ENCODE assay signal across 10 mouse cellular contexts in genomic region chr4:117346025-117346424, GRCm38 (mm10).
DNase-seq lines count a peak whose midpoint lies in the region; ATAC-seq and TF ChIP-seq lines count a peak whose summit lies in the region.
"Had no signal": no experiment of that assay in that cellular context is flagged by ENCODE, and none has a peak within 500 bp of the region (broad histone marks: within the 10 kb centered on the region; RNA-seq: fewer than 3 reads in every experiment).

No protein-coding gene starts in this region.

- no peak overlapping the region for H3K4me2 ChIP-seq in hindbrain, embryonic 16.5 days (ENCODE audit: low read length)
- no peak overlapping the region for H3K4me2 ChIP-seq in lung, postnatal 0 days (replicated peaks; ENCODE audit: low read depth, low read length)
- H3K4me2 ChIP-seq: limb, embryonic 13.5 days; stomach, embryonic 15.5 days had no signal

- no peak for TF ChIP-seq EP300 in ES-Bruce4 (IDR thresholded peaks at IDR 0.05; ENCODE audit: insufficient read depth, low read depth, low read length)
- TF ChIP-seq EP300 in lung, postnatal 0 days (IDR thresholded peaks at IDR 0.05): no peak

- no peaks in the 10 kb centered on the region for H3K9me3 ChIP-seq in hindbrain, embryonic 10.5 days
- no peaks in the 10 kb centered on the region for H3K9me3 ChIP-seq in hindbrain, embryonic 16.5 days (ENCODE audit: control insufficient read depth, low read length)
- H3K9me3 ChIP-seq in ES-Bruce4 (replicated peaks; ENCODE audit: control insufficient read depth, insufficient read depth, low read length, poor library complexity, severe bottlenecking): no peaks in the 10 kb centered on the region
- H3K9me3 ChIP-seq in lung, postnatal 0 days (ENCODE audit: low read length): no peaks in the 10 kb centered on the region
- H3K9me3 ChIP-seq: limb, embryonic 13.5 days; stomach, embryonic 15.5 days had no signal

- TF ChIP-seq CTCF in ES-Bruce4 (IDR thresholded peaks at IDR 0.05; ENCODE audit: low read depth, low read length): peak; percentile 49
- peak; percentile 74 for TF ChIP-seq CTCF in lung, postnatal 0 days (IDR thresholded peaks at IDR 0.05)

- 73% methylated on average over 6 of the region's 6 CpGs for WGBS in hindbrain, embryonic 10.5 days
- WGBS in hindbrain, embryonic 16.5 days: 60% methylated on average over 6 of the region's 6 CpGs
- WGBS in lung, postnatal 0 days: 44% methylated on average over 6 of the region's 6 CpGs

- no peaks in the 10 kb centered on the region for H3K36me3 ChIP-seq in hindbrain, embryonic 10.5 days
- H3K36me3 ChIP-seq in hindbrain, embryonic 16.5 days (ENCODE audit: control insufficient read depth, insufficient read depth, low read length): no peaks in the 10 kb centered on the region
- H3K36me3 ChIP-seq in ES-Bruce4 (ENCODE audit: control insufficient read depth, insufficient read depth, low read length, poor library complexity, severe bottlenecking): no peaks in the 10 kb centered on the region
- H3K36me3 ChIP-seq in lung, postnatal 0 days (ENCODE audit: insufficient read depth, low read length): no peaks in the 10 kb centered on the region
- H3K36me3 ChIP-seq: limb, embryonic 13.5 days; stomach, embryonic 15.5 days had no signal

- no peak for TF ChIP-seq POLR2A in ES-Bruce4 (IDR thresholded peaks at IDR 0.05; ENCODE audit: insufficient read depth, low read length)

- DNase-seq in hindbrain, embryonic 10.5 days (ENCODE audit: low spot score): no peak
- DNase-seq in adrenal gland, postnatal 36 days: peak; percentile 46 to 59
- DNase-seq in kidney, adult 18-20 months: peak; percentile 29
- DNase-seq in lung, postnatal 0 days (ENCODE audit: low spot score): peak; percentile 55
- peak; percentile 24 to 41 for DNase-seq in thymus, adult 18-20 months
- DNase-seq in ovary, adult 18-20 months (ENCODE audit: low spot score): no peak

- peaks cover 77% of the 10 kb centered on the region for H3K27me3 ChIP-seq in hindbrain, embryonic 10.5 days (ENCODE audit: insufficient read depth, poor library complexity, severe bottlenecking)
- H3K27me3 ChIP-seq in hindbrain, embryonic 16.5 days (replicated peaks; ENCODE audit: control insufficient read depth, insufficient read depth, low read length): no peaks in the 10 kb centered on the region; the same call in 1 of the 2 replicates
- H3K27me3 ChIP-seq in ES-Bruce4 (ENCODE audit: control insufficient read depth, insufficient read depth, low read length, poor library complexity, severe bottlenecking): no peaks in the 10 kb centered on the region
- no peaks in the 10 kb centered on the region for H3K27me3 ChIP-seq in lung, postnatal 0 days (replicated peaks; ENCODE audit: insufficient read depth, low read length)
- H3K27me3 ChIP-seq: limb, embryonic 13.5 days; stomach, embryonic 15.5 days had no signal

- peaks cover 32% of the 10 kb centered on the region for H3K4me1 ChIP-seq in hindbrain, embryonic 10.5 days (replicated peaks)
- peaks cover 13% of the 10 kb centered on the region for H3K4me1 ChIP-seq in hindbrain, embryonic 16.5 days (ENCODE audit: control insufficient read depth, insufficient read depth, low read depth, low read length)
- no peaks in the 10 kb centered on the region for H3K4me1 ChIP-seq in ES-Bruce4 (ENCODE audit: control insufficient read depth, insufficient read depth, low read length)
- H3K4me1 ChIP-seq in lung, postnatal 0 days (ENCODE audit: insufficient read depth, low read depth, low read length): no peaks in the 10 kb centered on the region

- no peak for ATAC-seq in hindbrain, embryonic 16.5 days
- ATAC-seq in lung, postnatal 0 days: no peak

- no peak overlapping the region for H3K4me3 ChIP-seq in hindbrain, embryonic 10.5 days
- H3K4me3 ChIP-seq in hindbrain, embryonic 16.5 days (ENCODE audit: low read length): no peak overlapping the region
- H3K4me3 ChIP-seq in ES-Bruce4 (ENCODE audit: low read depth, low read length): no peak overlapping the region
- no peak overlapping the region for H3K4me3 ChIP-seq in lung, postnatal 0 days (ENCODE audit: low read depth, low read length)
- H3K4me3 ChIP-seq: limb, embryonic 13.5 days; stomach, embryonic 15.5 days had no signal

- no peak overlapping the region for H3K9ac ChIP-seq in hindbrain, embryonic 16.5 days (ENCODE audit: low read depth, low read length)
- H3K9ac ChIP-seq in ES-Bruce4 (ENCODE audit: low read depth, poor library complexity, severe bottlenecking): no peak overlapping the region
- H3K9ac ChIP-seq in lung, postnatal 0 days (replicated peaks; ENCODE audit: low read depth): no peak overlapping the region
- H3K9ac ChIP-seq: limb, embryonic 13.5 days; stomach, embryonic 15.5 days had no signal

- peak overlapping the region; percentile 23; the same call in 1 of the 2 replicates for H3K27ac ChIP-seq in hindbrain, embryonic 10.5 days
- no peak overlapping the region for H3K27ac ChIP-seq in hindbrain, embryonic 16.5 days (ENCODE audit: low read depth, low read length)
- no peak overlapping the region for H3K27ac ChIP-seq in ES-Bruce4 (ENCODE audit: insufficient read depth, low read length)
- no peak overlapping the region for H3K27ac ChIP-seq in lung, postnatal 0 days (ENCODE audit: low read length)
- H3K27ac ChIP-seq: limb, embryonic 13.5 days; stomach, embryonic 15.5 days had no signal

Comparison
In these comparisons a context has a peak if more than half of its experiments do, and no peak if none do; other contexts are left out.
1. DNase-seq: peak in adrenal gland, postnatal 36 days (2 of 2), kidney, adult 18-20 months (single experiment), lung, postnatal 0 days (single experiment) and thymus, adult 18-20 months (2 of 2); none in hindbrain, embryonic 10.5 days (single experiment) and ovary, adult 18-20 months (single experiment).